ENCODE assay signal across 8 mouse cellular contexts in genomic region chr8:96455915-96456314, GRCm38 (mm10).
A peak's percentile ranks its signal among the peaks of the same experiment; 100 is the strongest.
DNase-seq lines count a peak whose midpoint lies in the region; ATAC-seq and TF ChIP-seq lines count a peak whose summit lies in the region.

No protein-coding gene starts in this region.

- intact Hi-C loops in left cerebral cortex, postnatal 25 days (cut with DNase I), result no loop called here

- peak; percentile 46 for ATAC-seq in hindbrain, embryonic 12.5 days (ENCODE audit: low FRiP score)
- ATAC-seq in liver, postnatal 0 days, result no peak

- H3K9ac ChIP-seq in hindbrain, embryonic 12.5 days, result no peak overlapping the region
- H3K9ac ChIP-seq in liver, postnatal 0 days (replicated peaks), result no peak overlapping the region

- H3K9me3 ChIP-seq in hindbrain, embryonic 12.5 days (replicated peaks), result no peaks in the 10 kb centered on the region
- no peaks in the 10 kb centered on the region for H3K9me3 ChIP-seq in liver, postnatal 0 days (ENCODE audit: low read length)

- DNase-seq in embryo, embryonic 11 days, result peak; percentile 2
- DNase-seq in embryo, embryonic 9.5 days (ENCODE audit: extremely low spot score), result no peak
- peak; percentile 42 to 59 for DNase-seq in left cerebral cortex, postnatal 25 days (ENCODE audit: low spot score in 2 of 2)
- DNase-seq in right cerebral cortex, adult 18-20 months, result peak; percentile 40
- DNase-seq in cerebellum, adult 9-11 months, result no peak
- no peak for DNase-seq in liver, postnatal 0 days
- no peak for DNase-seq in adrenal gland, adult 18-20 months (ENCODE audit: low spot score in 2 of 2)

- no peaks in the 10 kb centered on the region for H3K27me3 ChIP-seq in hindbrain, embryonic 12.5 days
- no peaks in the 10 kb centered on the region for H3K27me3 ChIP-seq in liver, postnatal 0 days (ENCODE audit: insufficient read depth, low read length)

- peak overlapping the region; percentile 35; the same call in 1 of the 2 replicates for H3K4me2 ChIP-seq in hindbrain, embryonic 12.5 days (replicated peaks)
- H3K4me2 ChIP-seq in liver, postnatal 0 days (ENCODE audit: low read depth, low read length), result no peak overlapping the region

- no peaks in the 10 kb centered on the region for H3K36me3 ChIP-seq in hindbrain, embryonic 12.5 days
- H3K36me3 ChIP-seq in liver, postnatal 0 days (replicated peaks; ENCODE audit: insufficient read depth, low read length), result no peaks in the 10 kb centered on the region

- no peak overlapping the region for H3K4me3 ChIP-seq in hindbrain, embryonic 12.5 days
- H3K4me3 ChIP-seq in liver, postnatal 0 days (ENCODE audit: low read depth, low read length), result no peak overlapping the region

- H3K27ac ChIP-seq in hindbrain, embryonic 12.5 days, result no peak overlapping the region
- no peak overlapping the region for H3K27ac ChIP-seq in liver, postnatal 0 days (ENCODE audit: low read depth)

- no peak for TF ChIP-seq CTCF in liver, postnatal 0 days (IDR thresholded peaks at IDR 0.05; ENCODE audit: low read depth)

- 29% methylated on average over 6 of the region's 6 CpGs for WGBS in hindbrain, embryonic 12.5 days
- WGBS in liver, postnatal 0 days (ENCODE audit: insufficient replicate concordance), result 47% methylated on average over 6 of the region's 6 CpGs

- peaks cover 2% of the 10 kb centered on the region; the same call in 1 of the 2 replicates for H3K4me1 ChIP-seq in hindbrain, embryonic 12.5 days
- H3K4me1 ChIP-seq in liver, postnatal 0 days (ENCODE audit: insufficient read depth), result no peaks in the 10 kb centered on the region

- TF ChIP-seq EP300 in liver, postnatal 0 days (IDR thresholded peaks at IDR 0.05; ENCODE audit: low read depth), result no peak

Comparison
In these comparisons a context has a peak if more than half of its experiments do, and no peak if none do; other contexts are left out.
1. DNase-seq: peak in embryo, embryonic 11 days (single experiment), left cerebral cortex, postnatal 25 days (2 of 2) and right cerebral cortex, adult 18-20 months (single experiment); none in embryo, embryonic 9.5 days (single experiment), cerebellum, adult 9-11 months (single experiment), liver, postnatal 0 days (single experiment) and adrenal gland, adult 18-20 months (0 of 2).